Mouse (Mus musculus): Measurements from ENCODE around the gene Txn1. TPM values are rescaled to one million over a fixed set of nuclear protein-coding genes. Genes with fewer than 3 reads are reported as not detected.

The Txn1 gene
- polyA plus RNA-seq, 1 experiment from 2014 or later = 362 TPM

DNA sequence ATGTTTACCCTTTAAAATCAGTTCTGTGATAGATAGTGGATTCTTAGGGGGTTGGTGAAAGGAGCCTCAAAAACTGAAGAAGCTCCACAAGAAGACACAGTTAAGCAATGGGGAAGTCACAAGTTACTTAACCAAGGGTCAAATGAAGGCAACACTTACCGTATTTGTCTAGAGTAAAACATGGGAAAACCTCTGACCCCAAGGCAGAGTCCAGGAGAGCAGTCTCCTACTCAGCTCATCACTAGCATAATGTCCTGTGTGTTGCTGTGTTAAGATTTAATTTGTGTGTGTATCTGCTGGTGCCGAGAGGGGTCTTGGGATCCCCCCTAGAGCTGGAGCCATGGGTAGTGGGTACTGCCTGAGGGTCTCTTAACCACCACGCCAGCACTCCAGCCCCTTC lies 3.8 kb downstream of the Txn1 start:
- Histone ChIP-seq H3K27me3 (replicated peaks; ENCODE audit: control insufficient read depth, insufficient read depth, low read length) (no peaks in the 10 kb centered on the region), H3K36me3 (ENCODE audit: control insufficient read depth, insufficient read depth, low read length) (peaks cover 44% of the 10 kb centered on the region), H3K4me2 (ENCODE audit: low read length) (no peak overlapping the region), H3K9me3 (replicated peaks; ENCODE audit: control insufficient read depth, low read length) (no peaks in the 10 kb centered on the region), H3K27ac (ENCODE audit: low read depth, low read length) (no peak overlapping the region), H3K9ac (ENCODE audit: low read length) (no peak overlapping the region), H3K4me1 (ENCODE audit: control insufficient read depth, insufficient read depth, low read length) (peaks cover 10% of the 10 kb centered on the region), H3K4me3 (ENCODE audit: low read depth, low read length) (no peak overlapping the region)
- ATAC-seq (no peak), DNase-seq (ENCODE audit: low spot score) (no peak)
- 96% methylated on average over 3 of the region's 3 CpGs for WGBS

DNA sequence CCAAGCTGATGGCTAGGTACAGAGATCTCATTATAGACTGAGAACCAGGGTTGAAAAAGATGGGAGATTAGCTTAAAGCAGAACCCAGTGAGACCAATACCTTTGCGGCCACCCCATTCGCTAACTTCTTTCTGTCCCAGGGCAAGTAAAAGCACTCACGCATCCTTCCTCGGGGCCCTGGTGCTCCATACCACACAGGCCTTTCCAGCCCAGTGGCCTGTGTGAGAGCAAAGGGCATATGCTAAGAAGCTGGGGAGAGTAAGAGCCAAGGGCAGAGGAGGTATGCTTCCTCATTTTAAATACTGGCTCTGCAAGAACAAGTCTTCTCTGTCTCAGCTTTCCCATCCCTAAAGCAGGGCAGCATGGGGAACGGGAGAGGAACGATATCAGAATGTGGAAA lies 6.3 kb downstream of the Txn1 start:
- Histone ChIP-seq H3K4me1 (ENCODE audit: control insufficient read depth, insufficient read depth, low read length) (peaks cover 2% of the 10 kb centered on the region; the same call in 1 of the 2 replicates), H3K4me2 (ENCODE audit: low read length) (no peak overlapping the region), H3K4me3 (ENCODE audit: low read depth, low read length) (no peak overlapping the region), H3K27me3 (replicated peaks; ENCODE audit: control insufficient read depth, insufficient read depth, low read length) (no peaks in the 10 kb centered on the region), H3K27ac (ENCODE audit: low read depth, low read length) (no peak overlapping the region), H3K36me3 (ENCODE audit: control insufficient read depth, insufficient read depth, low read length) (peaks cover 53% of the 10 kb centered on the region), H3K9me3 (replicated peaks; ENCODE audit: control insufficient read depth, low read length) (no peaks in the 10 kb centered on the region), H3K9ac (ENCODE audit: low read length) (no peak overlapping the region)
- ATAC-seq (no peak), DNase-seq (ENCODE audit: low spot score) (no peak)
- 96% methylated on average over 6 of the region's 6 CpGs for WGBS

GRCm38 (mm10) chr4:57947476-57947875 lies 8.7 kb downstream of the Txn1 start:
- peaks cover 76% of the 10 kb centered on the region for H3K36me3 ChIP-seq (ENCODE audit: control insufficient read depth, insufficient read depth, low read length)
- ATAC-seq (no peak), DNase-seq (ENCODE audit: low spot score) (no peak)
- H3K4me3 ChIP-seq (ENCODE audit: low read depth, low read length) = no peak overlapping the region
- H3K4me1 ChIP-seq (ENCODE audit: control insufficient read depth, insufficient read depth, low read length) = no peaks in the 10 kb centered on the region
- WGBS = 94% methylated on average over 4 of the region's 4 CpGs
- no peak overlapping the region for H3K27ac ChIP-seq (ENCODE audit: low read depth, low read length)
- H3K9ac ChIP-seq (ENCODE audit: low read length) = no peak overlapping the region
- no peak overlapping the region for H3K4me2 ChIP-seq (ENCODE audit: low read length)
- H3K27me3 ChIP-seq (replicated peaks; ENCODE audit: control insufficient read depth, insufficient read depth, low read length) = no peaks in the 10 kb centered on the region
- H3K9me3 ChIP-seq (replicated peaks; ENCODE audit: control insufficient read depth, low read length) = no peaks in the 10 kb centered on the region

DNA sequence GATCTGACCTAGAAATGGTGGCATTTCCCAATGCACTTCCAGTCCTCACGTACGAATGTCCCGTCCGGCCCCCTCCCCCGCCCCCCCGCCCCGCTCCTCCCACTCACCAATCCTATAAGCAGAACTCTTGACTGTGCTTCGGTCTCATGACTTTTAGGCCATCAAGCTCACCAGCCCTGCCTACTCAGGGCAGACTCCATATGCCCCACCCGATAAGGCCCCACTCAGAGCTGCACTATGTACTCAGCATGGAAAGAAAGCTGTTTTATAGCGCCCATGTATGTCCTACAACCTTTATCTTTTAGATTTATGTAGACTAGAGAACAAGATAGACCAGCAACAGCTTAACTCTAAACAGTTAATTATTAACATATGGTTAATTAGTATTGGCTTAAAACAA lies 9.2 kb downstream of the Txn1 start:
- H3K4me1 ChIP-seq (ENCODE audit: control insufficient read depth, insufficient read depth, low read length) = no peaks in the 10 kb centered on the region
- 87% methylated on average over 10 of the region's 10 CpGs for whole genome bisulfite sequencing

DNA sequence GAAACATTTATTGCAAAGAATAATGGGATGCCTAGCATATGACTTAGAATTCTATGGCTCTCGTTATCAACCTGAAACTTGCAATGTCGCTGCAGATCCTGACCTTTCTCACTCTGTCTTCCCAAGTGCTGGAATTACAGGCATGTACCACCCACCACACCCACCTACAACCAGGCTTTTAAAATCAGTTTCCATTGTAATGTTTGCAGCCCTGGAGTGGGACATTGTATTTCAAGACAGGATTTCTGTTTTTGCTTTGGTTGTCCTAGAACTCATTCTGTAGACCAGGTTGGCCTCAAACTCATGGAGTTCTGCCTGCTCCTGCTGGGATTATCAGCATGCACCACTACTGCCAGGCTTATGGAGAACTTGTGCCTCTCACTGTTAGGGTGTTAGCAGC lies 13.3 kb downstream of the Txn1 start:
- ATAC-seq = no peak
- Histone ChIP-seq H3K9ac (ENCODE audit: low read length) (no peak overlapping the region), H3K27me3 (replicated peaks; ENCODE audit: control insufficient read depth, insufficient read depth, low read length) (no peaks in the 10 kb centered on the region), H3K9me3 (replicated peaks; ENCODE audit: control insufficient read depth, low read length) (no peaks in the 10 kb centered on the region), H3K4me3 (ENCODE audit: low read depth, low read length) (no peak overlapping the region), H3K27ac (ENCODE audit: low read depth, low read length) (no peak overlapping the region), H3K4me1 (ENCODE audit: control insufficient read depth, insufficient read depth, low read length) (no peaks in the 10 kb centered on the region), H3K36me3 (ENCODE audit: control insufficient read depth, insufficient read depth, low read length) (peaks cover 39% of the 10 kb centered on the region), H3K4me2 (ENCODE audit: low read length) (no peak overlapping the region)
- WGBS = 87% methylated on average over 2 of the region's 2 CpGs
- no peak for DNase-seq (ENCODE audit: low spot score)

More for the DNA sequence above, 9.2 kb downstream of the Txn1 start:
- no peaks in the 10 kb centered on the region for H3K9me3 ChIP-seq (replicated peaks; ENCODE audit: control insufficient read depth, low read length)
- no peak overlapping the region for H3K4me2 ChIP-seq (ENCODE audit: low read length)
- no peak overlapping the region for H3K4me3 ChIP-seq (ENCODE audit: low read depth, low read length)
- peaks cover 78% of the 10 kb centered on the region for H3K36me3 ChIP-seq (ENCODE audit: control insufficient read depth, insufficient read depth, low read length)
- H3K27me3 ChIP-seq (replicated peaks; ENCODE audit: control insufficient read depth, insufficient read depth, low read length) = no peaks in the 10 kb centered on the region
- no peak for DNase-seq (ENCODE audit: low spot score)
- no peak overlapping the region for H3K9ac ChIP-seq (ENCODE audit: low read length)
- H3K27ac ChIP-seq (ENCODE audit: low read depth, low read length) = no peak overlapping the region
- ATAC-seq = no peak

DNA sequence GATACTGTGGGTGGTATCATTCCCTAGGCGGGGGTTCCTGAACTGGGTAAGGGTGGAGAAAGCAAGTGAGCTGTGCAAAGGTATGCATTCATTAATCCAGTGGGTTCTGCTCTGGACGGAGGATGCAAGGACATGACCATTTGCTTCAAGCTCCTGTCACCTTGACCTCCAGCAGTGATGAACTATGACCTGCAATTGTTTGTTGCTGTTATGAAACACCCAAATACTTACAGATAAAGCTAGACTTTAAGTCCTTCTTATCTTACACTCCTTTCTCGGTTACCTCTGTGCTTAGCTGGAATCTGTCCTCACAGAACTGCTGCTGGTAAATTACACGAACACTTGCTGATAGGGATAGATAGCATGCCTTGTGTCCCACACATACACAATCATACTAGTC lies 15.6 kb downstream of the Txn1 start:
- 94% methylated on average over 4 of the region's 4 CpGs for WGBS
- H3K36me3 ChIP-seq (ENCODE audit: control insufficient read depth, insufficient read depth, low read length) = peaks cover 30% of the 10 kb centered on the region

DNA sequence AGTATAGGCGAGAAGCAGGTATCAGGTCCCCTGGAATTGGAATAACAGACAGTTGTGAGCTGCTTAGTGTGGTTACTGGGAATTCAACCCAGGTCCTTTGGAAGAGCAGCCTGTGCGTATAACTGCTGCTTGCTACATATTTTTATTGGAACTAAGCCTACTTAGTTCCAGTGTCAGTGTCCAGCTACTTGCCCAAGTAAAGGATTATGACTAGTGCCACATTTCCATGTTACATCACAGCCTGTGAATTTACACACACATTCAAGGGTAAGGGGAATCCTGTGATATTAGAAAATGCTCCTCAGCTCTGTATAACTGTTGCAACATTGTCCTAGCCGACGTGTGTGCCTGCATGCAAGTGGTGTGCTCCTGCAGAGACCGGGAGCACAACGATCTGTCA lies 18.9 kb downstream of the Txn1 start:
- no peaks in the 10 kb centered on the region for H3K27me3 ChIP-seq (replicated peaks; ENCODE audit: control insufficient read depth, insufficient read depth, low read length)
- H3K27ac ChIP-seq (ENCODE audit: low read depth, low read length) = no peak overlapping the region
- ATAC-seq (no peak), DNase-seq (ENCODE audit: low spot score) (no peak)
- 85% methylated on average over 6 of the region's 6 CpGs for WGBS
- no peak overlapping the region for H3K9ac ChIP-seq (ENCODE audit: low read length)
- no peaks in the 10 kb centered on the region for H3K9me3 ChIP-seq (replicated peaks; ENCODE audit: control insufficient read depth, low read length)
- no peaks in the 10 kb centered on the region for H3K4me1 ChIP-seq (ENCODE audit: control insufficient read depth, insufficient read depth, low read length)
- H3K36me3 ChIP-seq (ENCODE audit: control insufficient read depth, insufficient read depth, low read length) = peaks cover under 1% of the 10 kb centered on the region; the same call in 1 of the 2 replicates
- no peak overlapping the region for H3K4me2 ChIP-seq (ENCODE audit: low read length)
- H3K4me3 ChIP-seq (ENCODE audit: low read depth, low read length) = no peak overlapping the region

More for the DNA sequence above, 15.6 kb downstream of the Txn1 start:
- no peaks in the 10 kb centered on the region for H3K4me1 ChIP-seq (ENCODE audit: control insufficient read depth, insufficient read depth, low read length)
- H3K27ac ChIP-seq (ENCODE audit: low read depth, low read length) = no peak overlapping the region
- no peak overlapping the region for H3K9ac ChIP-seq (ENCODE audit: low read length)
- no peak for ATAC-seq
- DNase-seq (ENCODE audit: low spot score) = no peak
- H3K27me3 ChIP-seq (replicated peaks; ENCODE audit: control insufficient read depth, insufficient read depth, low read length) = no peaks in the 10 kb centered on the region
- H3K9me3 ChIP-seq (replicated peaks; ENCODE audit: control insufficient read depth, low read length) = no peaks in the 10 kb centered on the region
- H3K4me3 ChIP-seq (ENCODE audit: low read depth, low read length) = no peak overlapping the region
- H3K4me2 ChIP-seq (ENCODE audit: low read length) = no peak overlapping the region

DNA sequence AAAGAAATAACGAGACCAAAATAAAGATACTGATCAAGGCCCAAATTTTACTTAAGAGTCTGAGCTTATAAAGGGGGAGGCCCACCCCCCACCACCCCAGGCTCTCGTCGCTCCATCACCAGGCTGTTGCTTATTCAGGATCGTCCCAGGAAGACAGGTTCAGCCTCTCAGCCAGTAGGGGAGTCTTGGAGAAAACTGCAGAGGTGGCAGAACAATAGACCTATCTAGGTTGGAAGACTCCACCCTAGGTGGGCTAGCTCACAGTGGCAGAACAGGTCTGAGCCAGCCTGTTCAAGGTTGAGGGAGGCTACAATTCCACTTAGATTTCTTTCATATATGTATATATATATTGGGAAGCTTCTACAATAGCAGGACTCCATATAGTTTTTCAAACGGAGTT lies 22.0 kb downstream of the Txn1 start:
- no peak overlapping the region for H3K4me3 ChIP-seq (ENCODE audit: low read depth, low read length)
- DNase-seq (ENCODE audit: low spot score) = no peak
- H3K9ac ChIP-seq (ENCODE audit: low read length) = no peak overlapping the region
- H3K27me3 ChIP-seq (replicated peaks; ENCODE audit: control insufficient read depth, insufficient read depth, low read length) = no peaks in the 10 kb centered on the region
- no peaks in the 10 kb centered on the region for H3K4me1 ChIP-seq (ENCODE audit: control insufficient read depth, insufficient read depth, low read length)
- WGBS = 76% methylated on average over 5 of the region's 5 CpGs
- no peak overlapping the region for H3K4me2 ChIP-seq (ENCODE audit: low read length)
- no peak overlapping the region for H3K27ac ChIP-seq (ENCODE audit: low read depth, low read length)
- no peak for ATAC-seq
- H3K36me3 ChIP-seq (ENCODE audit: control insufficient read depth, insufficient read depth, low read length) = no peaks in the 10 kb centered on the region
- H3K9me3 ChIP-seq (replicated peaks; ENCODE audit: control insufficient read depth, low read length) = no peaks in the 10 kb centered on the region

- no peaks in the 10 kb centered on the region for H3K4me1 ChIP-seq (ENCODE audit: control insufficient read depth, insufficient read depth, low read length)
- H3K36me3 ChIP-seq (ENCODE audit: control insufficient read depth, insufficient read depth, low read length) = no peaks in the 10 kb centered on the region
- H3K27me3 ChIP-seq (replicated peaks; ENCODE audit: control insufficient read depth, insufficient read depth, low read length) = no peaks in the 10 kb centered on the region
- no peak overlapping the region for H3K4me3 ChIP-seq (ENCODE audit: low read depth, low read length)
- DNase-seq (ENCODE audit: low spot score) (no peak), ATAC-seq (no peak)
- H3K9me3 ChIP-seq (replicated peaks; ENCODE audit: control insufficient read depth, low read length) = no peaks in the 10 kb centered on the region
- H3K9ac ChIP-seq (ENCODE audit: low read length) = no peak overlapping the region
- H3K27ac ChIP-seq (ENCODE audit: low read depth, low read length) = no peak overlapping the region
- no peak overlapping the region for H3K4me2 ChIP-seq (ENCODE audit: low read length)
- 78% methylated on average over 5 of the region's 5 CpGs for WGBS
Measured at GRCm38 (mm10) chr4:57930559-57931170, 25.5 kb downstream of the Txn1 start.

All from forebrain, embryonic 14.5 days (tissue).